Mouse (Mus musculus) right cerebral cortex, postnatal 10 days (tissue): ENCODE measurements around the gene H2-DMa.

Source experiments
- DNase-seq, 2 experiments: peaks; one replicate each; pipeline ENCODE4 v3.0.0; 2021; ENCODE audit warnings: low spot score in 2 of 2

H2-DMa gene

GRCm38 (mm10) chr17:34152923-34153322, 33.6 kb downstream of the H2-DMa start, which contains the start of gene H2-DMb1:
H2-DMb1 (plus strand) TSS chr17:34153072.
- DNase-seq = peak; percentile 64 to 65

- DNase-seq = no peak
Observed at GRCm38 (mm10) chr17:34155534-34155933, 36.2 kb downstream of the H2-DMa start.

- DNase-seq = peak in 1 of 2 experiments; percentile 54
Observed at GRCm38 (mm10) chr17:34164202-34164895, 45.0 kb downstream of the H2-DMa start.

GRCm38 (mm10) chr17:34165033-34165730, 45.8 kb downstream of the H2-DMa start:
- DNase-seq = no peak

- DNase-seq = peak in 1 of 2 experiments; percentile 46
Observed at GRCm38 (mm10) chr17:34169279-34169678, 49.9 kb downstream of the H2-DMa start.

GRCm38 (mm10) chr17:34170487-34170876, 51.1 kb downstream of the H2-DMa start:
- no peak for DNase-seq

- DNase-seq = peak; percentile 84 to 86
Observed at GRCm38 (mm10) chr17:34170877-34171498, 51.6 kb downstream of the H2-DMa start.

GRCm38 (mm10) chr17:34172528-34172927, 53.2 kb downstream of the H2-DMa start:
- no peak for DNase-seq

GRCm38 (mm10) chr17:34174075-34174474, 54.7 kb downstream of the H2-DMa start:
- DNase-seq = no peak

- DNase-seq = no peak
Observed at GRCm38 (mm10) chr17:34177179-34177578, 57.8 kb downstream of the H2-DMa start.

- no peak for DNase-seq
Observed at GRCm38 (mm10) chr17:34179019-34179418, 59.7 kb downstream of the H2-DMa start.

- no peak for DNase-seq
Observed at GRCm38 (mm10) chr17:34179913-34180859, 60.8 kb downstream of the H2-DMa start.

- no peak for DNase-seq
Observed at GRCm38 (mm10) chr17:34183564-34184219, 64.4 kb downstream of the H2-DMa start.

GRCm38 (mm10) chr17:34185526-34185925, 66.2 kb downstream of the H2-DMa start:
- DNase-seq = no peak

- no peak for DNase-seq
Observed at GRCm38 (mm10) chr17:34186885-34187260, 67.5 kb downstream of the H2-DMa start.

GRCm38 (mm10) chr17:34187261-34187916, 68.0 kb downstream of the H2-DMa start, which contains the start of the genes Tap1 and Psmb9:
Tap1 (plus strand) TSS chr17:34187553.
Psmb9 (minus strand) TSS chr17:34187764.
- peak; percentile 96 to 97 for DNase-seq

GRCm38 (mm10) chr17:34188010-34188409, 68.7 kb downstream of the H2-DMa start:
- no peak for DNase-seq
